ENCODE assay signal across 16 mouse cellular contexts in genomic region chr2:28808841-28809240, GRCm38 (mm10).
"Had no signal": no experiment of that assay in that cellular context is flagged by ENCODE, and none has a peak within 500 bp of the region (broad histone marks: within the 10 kb centered on the region; RNA-seq: fewer than 3 reads in every experiment).

No protein-coding gene starts in this region.

- H3K36me3 ChIP-seq: liver, embryonic 15.5 days; lung, embryonic 15.5 days; neural tube, embryonic 12.5 days; stomach, embryonic 15.5 days had no signal

- H3K27me3 ChIP-seq: liver, embryonic 15.5 days; lung, embryonic 15.5 days; neural tube, embryonic 12.5 days; stomach, embryonic 15.5 days had no signal

- H3K27ac ChIP-seq: liver, embryonic 15.5 days; lung, embryonic 15.5 days; macrophage; neural tube, embryonic 12.5 days; stomach, embryonic 15.5 days had no signal

- H3K4me3 ChIP-seq: liver, embryonic 15.5 days; lung, embryonic 15.5 days; neural tube, embryonic 12.5 days; stomach, embryonic 15.5 days had no signal

- H3K9ac ChIP-seq: liver, embryonic 15.5 days; liver, postnatal 0 days; lung, embryonic 15.5 days; neural tube, embryonic 12.5 days; stomach, embryonic 15.5 days had no signal

- DNase-seq: liver, postnatal 0 days; lung, adult 2 months; lung, postnatal 14 days; lung, postnatal 36 days; midbrain, embryonic 14.5 days; right cerebral cortex, postnatal 14 days; thymus, adult 18-20 months; thymus, postnatal 14 days; thymus, postnatal 36 days had no signal

- H3K4me1 ChIP-seq: liver, embryonic 15.5 days; lung, embryonic 15.5 days; neural tube, embryonic 12.5 days; stomach, embryonic 15.5 days had no signal

- ATAC-seq: liver, postnatal 0 days; midbrain, embryonic 16.5 days had no signal

- H3K4me2 ChIP-seq: liver, embryonic 15.5 days; lung, embryonic 15.5 days; midbrain, embryonic 11.5 days; neural tube, embryonic 12.5 days; stomach, embryonic 15.5 days had no signal

- H3K9me3 ChIP-seq: liver, embryonic 15.5 days; lung, embryonic 15.5 days; neural tube, embryonic 12.5 days; stomach, embryonic 15.5 days had no signal
